Mouse (Mus musculus) stomach, postnatal 0 days (tissue): ENCODE results near the gene Cox4i1.

Source experiments
- CTCF ChIP-seq: IDR thresholded peaks from 2 replicates; pipeline ENCODE4 v1.5.1; 2016; ENCODE audit warnings: antibody characterized with exemption, low read depth, mild to moderate bottlenecking, moderate library complexity
- EP300 ChIP-seq: optimal IDR thresholded peaks from 2 replicates; pipeline ENCODE3; 2016; ENCODE audit warnings: antibody characterized with exemption

DNA sequence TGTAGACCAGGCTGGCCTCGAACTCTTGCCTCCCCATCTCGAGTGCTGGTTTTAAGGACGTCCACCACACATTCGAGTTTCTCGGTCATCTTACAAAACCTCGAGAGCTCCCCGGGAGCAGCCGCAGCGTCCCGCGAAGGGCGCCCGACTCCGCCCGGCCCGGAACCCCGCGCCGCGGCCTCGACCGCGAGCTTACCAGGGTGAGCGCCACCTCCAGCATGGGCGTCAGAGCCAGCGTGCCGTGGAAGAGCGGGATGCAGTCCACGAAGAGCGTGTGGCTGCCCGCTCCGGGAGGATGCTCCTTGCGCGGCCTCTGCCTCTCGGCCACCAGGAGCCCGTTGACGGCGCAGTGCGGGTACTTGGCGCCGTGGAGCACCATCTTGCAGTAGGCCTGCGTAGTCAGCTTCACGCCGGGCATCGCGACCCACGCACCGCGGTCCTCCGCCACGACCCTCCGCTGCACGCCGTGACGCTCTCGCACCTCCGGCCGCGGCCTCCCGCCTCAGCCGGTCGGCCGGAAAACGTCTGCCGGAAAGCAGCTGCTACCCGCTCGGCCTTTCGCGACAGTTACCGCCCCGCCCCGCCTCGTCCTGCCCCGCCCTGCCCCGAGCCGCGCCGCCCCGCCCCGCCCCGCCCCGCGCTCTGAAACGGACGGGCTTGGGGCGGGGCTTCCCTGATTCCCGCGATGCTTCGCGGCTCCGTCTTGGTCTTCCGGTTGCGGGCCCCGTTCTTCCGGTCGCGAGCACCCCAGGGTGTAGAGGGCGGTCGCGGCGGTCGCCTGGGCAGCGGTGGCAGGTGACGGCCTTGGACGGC, at the start of gene Cox4i1, which contains the start of gene Gm27021:
- TF ChIP-seq CTCF (peak; percentile 28; the same call in 1 of the 2 replicates), EP300 (no peak)
